Mouse (Mus musculus): ENCODE results near the gene Sipa1l1.

DNA sequence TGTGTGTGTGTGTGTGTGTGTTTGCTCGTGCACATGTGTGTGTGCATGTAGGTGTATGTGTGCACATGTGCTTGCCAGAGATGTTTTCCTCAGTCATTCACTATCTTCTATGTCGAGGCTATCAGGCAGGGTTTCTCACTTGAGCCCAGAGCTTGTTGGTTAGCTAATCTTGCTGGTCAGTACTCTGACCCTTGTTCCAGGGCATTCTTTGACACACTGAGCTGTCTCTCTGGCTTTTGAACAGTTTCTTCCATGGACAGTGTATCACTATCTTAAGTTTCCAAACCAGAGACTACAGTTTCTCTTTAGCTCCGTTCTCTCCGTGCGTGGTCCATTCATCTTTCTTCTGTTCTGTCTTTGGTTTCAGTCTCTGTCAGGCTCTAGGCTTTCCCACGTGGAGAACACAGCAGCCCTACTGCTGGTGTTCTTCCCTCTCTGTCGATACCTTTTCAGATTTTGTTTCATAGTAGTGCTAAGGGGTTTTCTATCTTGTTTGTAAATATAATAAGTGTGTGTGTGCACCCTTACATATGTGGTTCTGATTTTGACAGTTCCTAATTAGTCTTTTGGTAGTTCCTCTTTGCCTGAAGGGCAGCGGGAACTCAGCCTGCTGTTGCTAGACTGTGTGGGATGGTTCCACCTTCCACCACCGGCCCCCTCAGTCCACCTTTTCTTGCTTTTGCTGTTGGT is 54.2 kb downstream of the Sipa1l1 start:
- TF ChIP-seq CTCF (IDR thresholded peaks at IDR 0.05; ENCODE audit: insufficient read depth, low read depth, low read length) (no peak), POLR2A (IDR thresholded peaks at IDR 0.05; ENCODE audit: insufficient read depth, low read depth, low read length) (no peak)
